Mouse (Mus musculus): ENCODE measurements around the gene Sned1.

- no peak for TF ChIP-seq POLR2A (IDR thresholded peaks at IDR 0.05; ENCODE audit: extremely low read depth, insufficient read depth, low read length)
- TF ChIP-seq CTCF (IDR thresholded peaks at IDR 0.05; ENCODE audit: extremely low read depth, insufficient read depth, low read length) = no peak
These were observed 20.1 kb downstream of the Sned1 start for GRCm38 (mm10) chr1:93255761-93256160.

Data from cortical plate, adult 2 months (tissue).